Mouse (Mus musculus) heart, adult 2 months (tissue): Measurements from ENCODE around the gene Tmem211. TPM values are rescaled to one million over a fixed set of nuclear protein-coding genes. Genes with fewer than 3 reads are reported as not detected.

ENCODE experiments used
- DNase-seq, 2 experiments: peaks; one replicate each; pipeline ENCODE4 v3.0.0; 2021
- H3K27ac ChIP-seq: fragments of 200-600 bp; 2 replicates; pipeline ENCODE4 v1.8.1; 2022
- H3K27me3 ChIP-seq: fragments of 200-500 bp; 2 replicates; pipeline ENCODE4 v1.6.1; 2012; ENCODE audit warnings: mild to moderate bottlenecking, low read length, inconsistent platforms, mixed read lengths; ENCODE audit not compliant: control insufficient read depth, insufficient read depth
- H3K36me3 ChIP-seq: fragments of 200-500 bp; 2 replicates; pipeline ENCODE4 v1.6.1; 2012; ENCODE audit warnings: low read length, inconsistent platforms; ENCODE audit not compliant: control insufficient read depth, insufficient read depth
- H3K4me1 ChIP-seq: fragments of 200-500 bp; 2 replicates; pipeline ENCODE4 v1.6.1; 2011; ENCODE audit warnings: low read length; ENCODE audit not compliant: control insufficient read depth, insufficient read depth
- H3K4me3 ChIP-seq: fragments of 200-600 bp; 2 replicates; pipeline ENCODE4 v1.8.1; 2022
- H3K79me2 ChIP-seq: fragments of 200-500 bp; replicated peaks from 2 replicates; pipeline ENCODE4 v1.6.1; 2012; ENCODE audit warnings: mild to moderate bottlenecking, inconsistent platforms, low read length, moderate library complexity, mixed read lengths; ENCODE audit not compliant: control insufficient read depth, insufficient read depth
- H3K9ac ChIP-seq: fragments of 200-500 bp; 2 replicates; pipeline ENCODE4 v1.6.1; 2012; ENCODE audit warnings: low read depth, mild to moderate bottlenecking, control low read depth, inconsistent platforms, low read length, mixed read lengths
- CTCF ChIP-seq: fragments of 200-600 bp; IDR thresholded peaks from 2 replicates; pipeline ENCODE4 v1.8.1; 2022; ENCODE audit warnings: antibody characterized with exemption, mild to moderate bottlenecking, moderate library complexity
- EP300 ChIP-seq: fragments of 200-500 bp; IDR thresholded peaks from 2 replicates; pipeline ENCODE4 v1.6.1; 2011; ENCODE audit warnings: low read depth, low read length, control low read depth; ENCODE audit not compliant: insufficient read depth
- POLR2A ChIP-seq: fragments of 200-500 bp; IDR thresholded peaks from 2 replicates; pipeline ENCODE4 v1.6.1; 2011; ENCODE audit warnings: mild to moderate bottlenecking, low read depth, low read length, control low read depth; ENCODE audit not compliant: insufficient read depth
- WGBS: fragments of 180-500 bp; shearing (Covaris S2); methylation state at CpG from one replicate; pipeline ENCODE4 v1.1.7; 2018; 5-methylcytosine and 5-hydroxymethylcytosine counted together
- intact Hi-C: fragments of 180-260 bp; cut with DNase I; formaldehyde crosslinking; loops from one replicate; pipeline ENCODE4 v1.15.1; 2025
- polyA plus RNA-seq: library from polyadenylated mRNA; depleted of rRNA; stranded (reverse); fragments of >200 nt; gene quantifications from 2 replicates; pipeline ENCODE4 v1.2.3, GENCODE M21; 2012; rRNA removed
- total RNA-seq, 2 experiments: library from RNA; stranded (reverse); gene quantifications; 2 replicates each; pipeline ENCODE4 v1.2.3; 2021

Tmem211 gene
- total and polyA plus RNA-seq, 3 experiments, result not detected

- TF ChIP-seq CTCF, result no peak
- no peak for TF ChIP-seq POLR2A
- TF ChIP-seq EP300, result no peak
- WGBS, result 57% methylated on average over 2 of the region's 2 CpGs
- no peaks in the 10 kb centered on the region for H3K36me3 ChIP-seq
- no peaks in the 10 kb centered on the region for H3K79me2 ChIP-seq
- no peaks in the 10 kb centered on the region for H3K4me1 ChIP-seq
- no peak overlapping the region for H3K9ac ChIP-seq
- H3K27me3 ChIP-seq, result peaks cover 9% of the 10 kb centered on the region
- DNase-seq, result no peak
- H3K4me3 ChIP-seq, result no peak overlapping the region
- H3K27ac ChIP-seq, result no peak overlapping the region
- intact Hi-C loops, result no loop called here
Measured at GRCm38 (mm10) chr5:113283726-113284125, 57.0 kb downstream of the Tmem211 start.

- H3K36me3 ChIP-seq, result no peaks in the 10 kb centered on the region
- intact Hi-C loops, result no loop called here
- TF ChIP-seq EP300 (no peak), POLR2A (no peak), CTCF (0 out of 2 replicates have a peak, but pooled peaks have one; percentile 7)
- no peak for DNase-seq
- H3K79me2 ChIP-seq, result no peaks in the 10 kb centered on the region
- 57% methylated on average over 16 of the region's 16 CpGs for WGBS
- no peak overlapping the region for H3K4me3 ChIP-seq
- no peak overlapping the region for H3K27ac ChIP-seq
- H3K9ac ChIP-seq, result no peak overlapping the region
- no peaks in the 10 kb centered on the region for H3K4me1 ChIP-seq
- peaks cover 10% of the 10 kb centered on the region for H3K27me3 ChIP-seq
Measured at GRCm38 (mm10) chr5:113285541-113285940, 58.8 kb downstream of the Tmem211 start.

- TF ChIP-seq POLR2A, result no peak
- TF ChIP-seq CTCF, result no peak
- Histone ChIP-seq H3K9ac (no peak overlapping the region), H3K36me3 (no peaks in the 10 kb centered on the region), H3K79me2 (no peaks in the 10 kb centered on the region), H3K4me1 (no peaks in the 10 kb centered on the region), H3K4me3 (no peak overlapping the region), H3K27ac (no peak overlapping the region), H3K27me3 (peaks cover 10% of the 10 kb centered on the region)
- no peak for DNase-seq
- WGBS, result 71% methylated on average over 11 of the region's 11 CpGs
- intact Hi-C loops, result no loop called here
Measured at GRCm38 (mm10) chr5:113286048-113286447, 59.3 kb downstream of the Tmem211 start.

GRCm38 (mm10) chr5:113286591-113287520 is 60.1 kb downstream of the Tmem211 start:
- no peak overlapping the region for H3K27ac ChIP-seq
- peak in 1 of 2 experiments; percentile 59 for DNase-seq
- H3K79me2 ChIP-seq, result no peaks in the 10 kb centered on the region
- 7% methylated on average over 57 of the region's 60 CpGs for WGBS
- H3K4me3 ChIP-seq, result no peak overlapping the region
- no peaks in the 10 kb centered on the region for H3K4me1 ChIP-seq
- no peaks in the 10 kb centered on the region for H3K36me3 ChIP-seq
- intact Hi-C loops, result no loop called here
- H3K27me3 ChIP-seq, result peaks cover 10% of the 10 kb centered on the region
- H3K9ac ChIP-seq, result no peak overlapping the region
- TF ChIP-seq EP300 (no peak), POLR2A (no peak), CTCF (peak; percentile 72)

- Histone ChIP-seq H3K4me3 (no peak overlapping the region), H3K27ac (no peak overlapping the region), H3K4me1 (no peaks in the 10 kb centered on the region), H3K9ac (no peak overlapping the region), H3K79me2 (no peaks in the 10 kb centered on the region), H3K27me3 (peaks cover 10% of the 10 kb centered on the region), H3K36me3 (no peaks in the 10 kb centered on the region)
- intact Hi-C loops, result no loop called here
- DNase-seq, result no peak
- 39% methylated on average over 5 of the region's 5 CpGs for WGBS
- no peak for TF ChIP-seq EP300
- TF ChIP-seq CTCF, result no peak
- no peak for TF ChIP-seq POLR2A
Measured at GRCm38 (mm10) chr5:113287762-113288161, 61.1 kb downstream of the Tmem211 start.

GRCm38 (mm10) chr5:113288490-113288889 is 61.8 kb downstream of the Tmem211 start:
- H3K9ac ChIP-seq, result no peak overlapping the region
- no peaks in the 10 kb centered on the region for H3K36me3 ChIP-seq
- no peak overlapping the region for H3K27ac ChIP-seq
- 34% methylated on average over 13 of the region's 13 CpGs for WGBS
- H3K4me1 ChIP-seq, result no peaks in the 10 kb centered on the region
- intact Hi-C loops, result no loop called here
- DNase-seq, result no peak
- H3K79me2 ChIP-seq, result no peaks in the 10 kb centered on the region
- H3K4me3 ChIP-seq, result no peak overlapping the region
- TF ChIP-seq CTCF (no peak), EP300 (no peak), POLR2A (no peak)
- H3K27me3 ChIP-seq, result peaks cover 10% of the 10 kb centered on the region

Other genes starting within 250 kb of the Tmem211 start
- 1 to 10 TPM; 4.9 to 5.2 TPM for gene Grk3, start 211.1 kb upstream of the Tmem211 start, total RNA-seq
- 8.4 and 16.0 TPM in 2 replicates for gene Grk3, start 211.1 kb upstream of the Tmem211 start, polyA plus RNA-seq
- gene Crybb2, start 156.8 kb upstream of the Tmem211 start, total RNA-seq, result not detected
- gene Crybb2, start 156.8 kb upstream of the Tmem211 start, polyA plus RNA-seq, result not detected in 2 replicates
- gene Crybb3, start 145.3 kb upstream of the Tmem211 start, total RNA-seq, result 1 to 10 TPM in 1 of 2 experiments, under 1 TPM in 1; 0.68 to 1.5 TPM
- gene Crybb3, start 145.3 kb upstream of the Tmem211 start, polyA plus RNA-seq, result 2.6 and 4.2 TPM in 2 replicates
- gene 2900026A02Rik, start 5.7 kb upstream of the Tmem211 start, total RNA-seq, result 10 to 100 TPM; 19.2 to 21.4 TPM
- gene 2900026A02Rik, start 5.7 kb upstream of the Tmem211 start, polyA plus RNA-seq, result 18.0 and 24.5 TPM in 2 replicates
- gene Sgsm1, start 83.9 kb downstream of the Tmem211 start, total RNA-seq, result 1 to 10 TPM in 1 of 2 experiments, under 1 TPM in 1; 0.52 to 1.2 TPM
- gene Sgsm1, start 83.9 kb downstream of the Tmem211 start, polyA plus RNA-seq, result 0.43 and 0.67 TPM in 2 replicates
- not detected for gene Aym1, start 130.4 kb downstream of the Tmem211 start, total RNA-seq
- not detected in 2 replicates for gene Aym1, start 130.4 kb downstream of the Tmem211 start, polyA plus RNA-seq